Mouse (Mus musculus): Measurements from ENCODE around the gene Clec3b.

Gene Clec3b

GRCm38 (mm10) chr9:123150241-123151020 is at the start of gene Clec3b:
TSS of gene Clec3b (plus strand) at chr9:123150946.
- DNase-seq (ENCODE audit: low spot score), result no peak

GRCm38 (mm10) chr9:123103425-123103824 is 47.3 kb upstream of the Clec3b start:
- no peak for DNase-seq (ENCODE audit: low spot score)

- no peak for DNase-seq (ENCODE audit: low spot score)
These were observed 46.4 kb upstream of the Clec3b start for GRCm38 (mm10) chr9:123104362-123104761.

- DNase-seq (ENCODE audit: low spot score), result no peak
These were observed 43.6 kb upstream of the Clec3b start for GRCm38 (mm10) chr9:123107186-123107585.

GRCm38 (mm10) chr9:123109188-123109587 is 41.6 kb upstream of the Clec3b start:
- no peak for DNase-seq (ENCODE audit: low spot score)

- DNase-seq (ENCODE audit: low spot score), result peak; percentile 14
These were observed 39.0 kb upstream of the Clec3b start for GRCm38 (mm10) chr9:123111751-123112221.

- peak; percentile 92 for DNase-seq (ENCODE audit: low spot score)
These were observed 37.8 kb upstream of the Clec3b start, which contains the start of the genes Zdhhc3 and Exosc7 for GRCm38 (mm10) chr9:123112805-123113521. TSS of gene Zdhhc3 (minus strand) at chr9:123113205. TSS of gene Exosc7 (plus strand) at chr9:123113215.

GRCm38 (mm10) chr9:123113931-123114330 is 36.8 kb upstream of the Clec3b start:
- peak; percentile 1 for DNase-seq (ENCODE audit: low spot score)

GRCm38 (mm10) chr9:123115566-123115965 is 35.2 kb upstream of the Clec3b start:
- no peak for DNase-seq (ENCODE audit: low spot score)

- DNase-seq (ENCODE audit: low spot score), result no peak
These were observed 27.7 kb upstream of the Clec3b start for GRCm38 (mm10) chr9:123123017-123123416.

GRCm38 (mm10) chr9:123123571-123124412 is 27.0 kb upstream of the Clec3b start:
- peak; percentile 34 for DNase-seq (ENCODE audit: low spot score)

GRCm38 (mm10) chr9:123124413-123124981 is 26.2 kb upstream of the Clec3b start:
- no peak for DNase-seq (ENCODE audit: low spot score)

GRCm38 (mm10) chr9:123127663-123128062 is 23.1 kb upstream of the Clec3b start:
- DNase-seq (ENCODE audit: low spot score), result no peak

GRCm38 (mm10) chr9:123132994-123133393 is 17.8 kb upstream of the Clec3b start:
- no peak for DNase-seq (ENCODE audit: low spot score)

GRCm38 (mm10) chr9:123136953-123137682 is 13.6 kb upstream of the Clec3b start:
- no peak for DNase-seq (ENCODE audit: low spot score)

GRCm38 (mm10) chr9:123138891-123139474 is 11.8 kb upstream of the Clec3b start:
- peak; percentile 24 for DNase-seq (ENCODE audit: low spot score)

- no peak for DNase-seq (ENCODE audit: low spot score)
These were observed 10.7 kb upstream of the Clec3b start for GRCm38 (mm10) chr9:123139887-123140614.

- DNase-seq (ENCODE audit: low spot score), result no peak
These were observed 2.3 kb upstream of the Clec3b start for GRCm38 (mm10) chr9:123148430-123148829.

GRCm38 (mm10) chr9:123151561-123151960 is 815 bp downstream of the Clec3b start:
- DNase-seq (ENCODE audit: low spot score), result no peak

- no peak for DNase-seq (ENCODE audit: low spot score)
These were observed 1.3 kb downstream of the Clec3b start for GRCm38 (mm10) chr9:123152026-123152425.

Measured in embryo, embryonic 10.5 days (tissue).